Mouse (Mus musculus) adrenal gland, postnatal 14 days (tissue): ENCODE data around the gene Pnpla7. TPM values are rescaled to one million over a fixed set of nuclear protein-coding genes. Genes with fewer than 3 reads are reported as not detected.

Experiments
- DNase-seq: peaks from one replicate; pipeline ENCODE4 v3.0.0; 2021; ENCODE audit warnings: mixed read lengths
- long read RNA-seq, 2 experiments: library from polyadenylated mRNA; stranded (forward); transcript quantifications; one replicate each; pipeline ENCODE4 v2.0.0; 2021
- total RNA-seq: library from RNA; stranded (reverse); gene quantifications from 2 replicates; pipeline ENCODE4 v1.2.3, GENCODE M21; 2021

The Pnpla7 gene
- 34.2 and 38.3 TPM in 2 replicates for total RNA-seq
- long read RNA-seq, experiment 1, full-length matches to known transcripts, result 11 of 60 reads
- long read RNA-seq, experiment 1, partial matches to known transcripts, result 16 of 60 reads
- long read RNA-seq, experiment 1, other reads (novel, unspliced or antisense), result 33 of 60 reads
- long read RNA-seq, experiment 2, full-length matches to known transcripts, result 5 of 65 reads
- long read RNA-seq, experiment 2, partial matches to known transcripts, result 13 of 65 reads
- long read RNA-seq, experiment 2, other reads (novel, unspliced or antisense), result 47 of 65 reads

DNA sequence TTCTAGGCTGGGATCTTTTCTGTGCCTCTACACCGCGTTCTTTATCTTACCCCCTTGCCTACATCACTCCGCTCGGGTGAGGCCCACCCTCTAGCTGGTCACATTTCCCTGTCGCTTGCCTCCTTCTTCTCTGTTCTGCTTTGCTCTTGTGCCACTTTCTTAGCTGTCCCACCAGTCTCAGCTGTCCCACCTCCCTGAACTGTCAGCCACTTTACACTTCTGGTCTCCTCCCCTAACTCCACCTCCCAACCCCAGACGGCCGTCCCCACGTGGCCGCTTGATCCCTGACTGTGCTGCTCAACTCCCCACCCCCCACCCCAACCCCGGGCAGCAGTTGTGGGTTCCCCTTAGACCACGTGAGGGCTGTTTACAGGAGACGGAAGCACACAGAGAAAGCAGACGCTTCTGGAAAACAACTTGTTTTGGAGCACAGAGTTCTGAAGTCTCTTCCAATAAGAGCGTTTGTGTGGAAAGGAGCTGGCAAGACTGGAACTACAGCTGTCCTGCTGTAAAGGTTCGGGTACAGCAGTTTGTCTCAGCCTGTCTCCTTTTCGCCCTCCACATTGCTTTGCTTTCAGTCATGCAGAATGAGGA is at the start of gene Pnpla7:
Gene Pnpla7, plus strand, starts transcription at position 330 of the 594 bp plus-strand sequence.
- DNase-seq, result peak; percentile 92

DNA sequence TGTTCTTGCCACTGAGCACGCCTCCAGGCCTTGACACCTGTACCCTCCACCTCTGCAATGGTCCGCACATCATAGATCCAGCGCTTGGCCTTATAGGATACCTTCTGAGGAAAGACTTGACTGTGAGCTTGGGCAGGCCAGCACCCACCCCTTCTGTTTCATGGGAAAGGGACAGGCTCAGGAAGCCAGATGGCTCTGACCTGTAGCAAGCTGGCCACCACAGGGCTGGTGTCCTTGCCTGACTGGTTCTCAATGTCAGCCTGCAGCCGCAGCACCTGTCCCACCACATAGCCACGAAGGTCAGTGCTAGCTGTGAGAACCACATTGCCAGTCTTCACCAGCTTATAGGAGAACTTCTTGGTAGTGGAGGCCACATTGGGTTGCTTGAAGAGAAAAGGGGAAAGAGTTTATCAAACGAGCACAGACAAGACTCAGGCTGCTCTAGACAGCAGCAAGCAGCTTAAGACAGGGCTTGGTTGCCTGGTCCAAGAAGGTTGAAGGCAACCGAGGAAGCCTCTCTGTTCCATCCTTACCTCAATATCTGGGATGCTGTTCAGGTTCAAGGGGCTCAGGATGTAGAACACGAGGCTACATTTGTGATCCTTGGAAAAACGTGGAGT is 49.4 kb upstream of the Pnpla7 start:
- no peak for DNase-seq

DNA sequence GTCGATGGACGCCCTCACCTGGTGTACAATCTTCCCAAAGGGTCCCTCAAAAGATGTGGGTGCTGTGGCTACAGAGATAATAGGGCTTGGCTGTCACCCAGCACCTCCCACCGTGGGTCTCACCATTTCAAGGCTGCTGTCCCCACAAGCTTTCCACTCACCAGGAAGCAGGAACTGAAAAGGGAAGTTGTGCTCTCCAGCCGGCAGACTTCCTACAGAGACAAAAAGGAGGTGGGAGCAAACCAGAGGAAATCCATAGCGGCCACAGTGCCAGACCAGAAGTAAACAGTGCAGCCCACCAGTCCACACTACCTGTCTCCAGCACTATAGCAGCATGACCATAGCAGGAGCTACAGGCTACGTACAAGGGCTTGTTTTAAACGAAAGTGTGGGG is 48.9 kb upstream of the Pnpla7 start:
- no peak for DNase-seq

DNA sequence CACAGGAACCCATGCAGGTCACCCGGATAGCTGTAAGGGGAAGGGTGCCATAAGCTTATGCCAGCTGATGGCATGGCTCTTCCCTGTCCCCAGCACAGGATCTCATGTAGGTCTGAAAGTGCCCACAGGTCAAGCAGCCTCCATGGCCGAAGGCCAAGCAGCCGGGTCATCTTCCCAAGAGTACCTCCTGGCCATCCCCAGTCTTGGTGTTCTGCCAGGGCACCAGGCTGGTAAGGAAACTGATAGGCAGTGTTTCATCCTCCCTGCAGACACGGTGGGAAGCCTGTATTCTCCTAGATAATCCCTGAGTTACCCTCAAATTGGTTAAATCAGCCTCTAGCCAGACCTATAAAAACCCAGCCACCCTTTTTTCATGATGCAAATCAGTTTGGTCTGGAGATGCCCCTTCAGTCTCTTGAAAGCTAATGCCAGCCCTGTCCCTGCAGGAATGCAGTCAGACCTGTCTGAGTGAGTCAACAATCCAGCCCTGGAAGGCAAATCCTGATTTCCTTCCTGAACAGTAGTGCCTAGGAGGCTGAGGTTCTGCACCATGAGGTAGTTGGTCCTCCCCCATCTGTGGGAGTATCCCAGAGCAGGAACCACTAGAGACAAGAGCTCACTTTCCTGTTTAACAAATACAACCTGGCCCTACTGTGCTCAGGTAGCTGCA is 47.9 kb upstream of the Pnpla7 start:
- DNase-seq, result peak; percentile 53

DNA sequence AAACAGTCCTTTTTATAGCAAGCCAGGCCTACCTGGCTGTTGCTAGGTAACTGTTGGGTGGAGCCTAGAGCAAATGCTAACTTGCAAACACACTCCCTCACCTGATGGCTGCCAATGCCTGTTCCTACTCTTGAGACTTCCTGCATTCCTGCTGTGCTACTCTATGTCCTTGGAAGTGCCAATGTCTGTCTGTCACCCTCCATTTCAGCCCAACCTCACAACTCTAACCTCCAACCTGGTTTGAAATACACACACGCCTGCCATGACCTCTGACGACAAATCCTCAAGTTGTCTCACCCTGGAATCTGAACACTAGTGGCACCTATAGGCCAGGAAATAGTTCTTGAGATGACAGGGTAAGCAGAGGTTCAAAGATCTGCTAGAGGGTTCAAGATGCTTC is 46.7 kb upstream of the Pnpla7 start:
- no peak for DNase-seq

DNA sequence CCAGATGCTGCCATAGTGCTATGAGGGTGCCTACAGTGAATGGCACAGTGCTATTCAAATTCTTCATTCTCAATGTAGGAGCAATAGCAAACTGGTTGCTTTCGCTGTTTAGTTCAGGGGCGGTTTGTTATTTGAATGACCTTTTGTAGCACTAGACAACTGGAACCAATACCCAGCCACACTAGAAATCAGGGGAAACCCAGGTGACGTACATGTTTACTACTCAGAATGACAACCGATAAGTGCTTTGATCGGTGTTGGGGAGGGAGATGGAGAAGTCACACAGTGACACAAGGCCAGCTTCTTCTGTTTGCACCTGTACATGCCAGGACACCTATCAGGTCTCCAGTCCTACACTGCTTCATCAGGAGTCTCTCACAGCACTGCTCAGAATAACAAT is 46.2 kb upstream of the Pnpla7 start:
- DNase-seq, result no peak

DNA sequence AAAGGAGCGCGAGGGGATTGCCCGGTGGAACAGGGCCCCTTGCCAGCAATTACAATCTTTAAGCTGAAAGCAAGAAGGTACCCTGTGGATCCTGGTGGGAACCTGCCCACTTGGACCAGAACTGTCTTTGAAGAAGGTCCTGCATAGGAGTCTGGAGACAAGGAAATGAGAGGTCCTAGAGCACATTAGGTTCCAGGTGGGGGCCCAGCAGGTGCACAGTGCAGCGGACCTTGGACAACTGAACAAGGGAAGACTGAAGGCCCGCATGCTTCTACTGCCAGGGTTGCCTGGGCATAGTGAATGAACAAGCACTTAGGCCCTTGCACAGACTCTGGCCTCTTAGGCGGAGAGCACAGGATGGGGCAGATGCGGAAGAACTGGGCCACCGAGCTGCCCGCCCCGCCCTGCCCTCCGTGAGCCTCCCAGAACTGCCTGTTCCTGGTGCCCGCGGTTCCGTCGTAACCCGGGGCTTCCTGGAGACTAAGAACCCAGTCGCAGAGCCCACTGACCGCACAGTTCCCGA is 41.3 kb upstream of the Pnpla7 start:
- no peak for DNase-seq

DNA sequence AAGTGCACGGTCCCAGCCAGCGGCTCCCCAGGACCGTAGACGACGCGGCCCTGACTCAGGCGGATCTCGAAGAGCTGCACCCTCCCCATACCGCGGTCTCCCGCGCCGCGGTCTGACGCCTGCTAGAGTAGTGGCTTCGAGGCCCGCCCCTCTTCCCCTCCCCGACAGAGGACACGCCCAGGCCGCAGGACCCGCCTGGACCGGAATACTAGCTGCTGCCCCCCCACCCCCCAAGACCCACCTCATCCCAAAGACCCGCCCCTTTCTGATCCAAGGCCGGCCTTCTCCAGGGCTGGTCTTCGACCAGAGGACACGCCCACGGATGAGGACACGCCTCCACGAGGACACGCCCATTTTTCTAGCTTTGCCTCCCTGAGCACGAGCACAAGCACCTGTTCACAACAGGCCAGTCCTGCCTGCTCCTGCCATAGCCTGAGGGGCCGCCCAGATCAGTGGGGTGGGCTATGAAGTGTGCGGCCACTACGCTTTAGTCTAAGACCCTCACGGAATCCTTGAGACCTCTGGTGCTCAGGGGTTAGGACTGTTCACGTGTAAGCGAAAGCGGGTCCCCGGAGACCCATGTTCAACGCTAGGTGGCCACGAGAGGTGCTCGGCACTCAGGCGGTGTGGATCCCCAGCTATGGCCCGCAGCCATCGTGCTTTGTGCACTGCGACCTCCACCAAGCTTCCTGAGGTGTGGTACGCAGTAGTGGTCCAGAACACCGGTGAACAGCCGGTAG is 40.6 kb upstream of the Pnpla7 start, which contains the start of gene Arrdc1:
Gene Arrdc1, minus strand, starts transcription at position 196 of the 740 bp plus-strand sequence.
- peak; percentile 97 for DNase-seq

DNA sequence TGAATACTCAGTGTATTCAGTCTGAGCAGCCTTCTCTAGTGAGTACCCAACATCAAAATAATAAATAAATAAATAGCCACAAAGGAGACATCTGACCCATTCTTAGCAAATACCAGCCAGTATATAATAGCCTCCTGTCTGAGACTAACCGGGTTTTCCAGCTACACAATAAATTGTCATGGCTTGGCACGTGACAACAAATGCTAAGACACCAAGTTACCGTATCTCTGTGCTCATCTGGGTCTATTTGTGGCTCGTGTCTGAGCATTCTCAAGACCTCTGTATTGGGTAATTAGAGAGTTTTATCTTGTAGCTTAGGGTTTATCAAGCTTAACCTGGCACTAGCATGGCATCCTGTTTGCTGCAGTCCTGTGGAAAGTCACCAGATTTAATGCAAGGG is 33.7 kb upstream of the Pnpla7 start:
- DNase-seq, result no peak

DNA sequence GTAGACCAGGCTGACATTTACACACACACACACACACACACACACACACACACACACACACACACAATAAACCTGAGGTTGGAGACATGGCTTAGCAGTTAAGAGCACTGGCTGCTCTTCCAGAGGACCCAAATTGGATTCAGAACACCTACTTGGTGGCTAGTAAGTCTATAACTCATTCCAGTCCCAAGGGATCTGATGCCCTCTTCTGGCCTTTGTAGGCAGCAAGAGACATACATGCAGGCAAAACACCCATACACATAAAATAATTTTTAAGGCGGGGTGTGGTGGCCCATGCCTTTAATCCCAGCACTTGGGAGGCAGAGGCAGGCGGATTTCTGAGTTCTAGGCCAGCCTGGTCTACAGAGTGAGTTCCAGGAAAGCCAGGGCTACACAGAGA is 31.5 kb upstream of the Pnpla7 start:
- DNase-seq, result peak; percentile 47

DNA sequence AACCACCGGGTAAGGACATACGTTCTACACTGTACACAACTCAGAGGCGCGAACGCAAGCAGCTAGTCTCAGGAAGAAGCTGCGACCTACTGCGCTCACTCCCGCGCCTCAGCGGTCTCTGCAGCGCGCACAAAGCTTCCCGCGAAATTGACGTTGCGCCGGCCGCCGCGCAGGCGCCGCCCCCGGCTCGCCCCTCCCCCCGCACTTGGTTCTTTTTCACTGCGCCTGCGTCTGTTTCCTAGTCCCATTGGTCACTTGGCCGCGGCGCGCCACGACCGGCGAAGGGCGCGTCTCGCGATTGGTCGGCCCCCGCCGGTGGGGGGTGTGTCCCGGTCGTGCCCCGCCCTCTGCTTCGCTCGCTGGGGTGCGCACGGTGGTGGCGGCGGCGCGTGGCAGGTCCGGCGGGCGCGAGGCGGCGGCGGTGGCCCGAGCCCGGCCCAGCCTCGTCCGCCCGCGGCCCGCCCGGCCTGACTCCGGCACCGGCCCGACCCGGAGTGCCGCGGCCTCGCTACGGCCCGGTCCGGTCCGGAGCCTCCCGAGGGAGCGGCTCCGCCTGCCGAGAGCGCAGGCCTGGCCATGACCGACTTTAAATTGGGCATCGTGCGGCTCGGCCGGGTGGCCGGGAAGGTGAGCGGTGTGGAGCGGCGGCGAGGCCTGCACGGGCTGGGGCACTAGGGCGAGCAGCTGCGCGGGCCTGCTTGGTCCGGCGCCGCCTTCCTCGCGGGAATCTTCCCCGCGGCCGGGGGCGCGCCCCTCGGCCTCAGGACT is 26.2 kb upstream of the Pnpla7 start, which contains the start of gene Zmynd19:
Gene Zmynd19, plus strand, starts transcription at position 372 of the 768 bp plus-strand sequence.
- peak; percentile 99 for DNase-seq

DNA sequence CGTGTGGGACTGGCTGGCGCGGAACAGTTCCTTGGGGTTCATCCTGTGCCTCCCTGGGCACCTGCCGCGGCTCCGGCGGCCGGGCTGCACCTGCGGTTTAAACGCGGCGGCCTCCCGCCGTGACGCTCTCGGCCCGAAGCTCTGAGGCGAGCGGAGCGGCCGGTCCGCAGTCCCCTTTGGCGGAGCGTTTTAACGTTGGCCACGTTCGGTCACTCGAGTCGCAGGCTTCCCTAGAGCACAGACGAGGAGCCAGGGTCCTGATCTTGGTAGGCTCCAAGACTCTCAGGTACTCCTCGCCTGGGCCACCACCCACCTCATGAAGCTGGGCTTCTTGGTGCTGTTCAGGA is 25.7 kb upstream of the Pnpla7 start:
- DNase-seq, result no peak

DNA sequence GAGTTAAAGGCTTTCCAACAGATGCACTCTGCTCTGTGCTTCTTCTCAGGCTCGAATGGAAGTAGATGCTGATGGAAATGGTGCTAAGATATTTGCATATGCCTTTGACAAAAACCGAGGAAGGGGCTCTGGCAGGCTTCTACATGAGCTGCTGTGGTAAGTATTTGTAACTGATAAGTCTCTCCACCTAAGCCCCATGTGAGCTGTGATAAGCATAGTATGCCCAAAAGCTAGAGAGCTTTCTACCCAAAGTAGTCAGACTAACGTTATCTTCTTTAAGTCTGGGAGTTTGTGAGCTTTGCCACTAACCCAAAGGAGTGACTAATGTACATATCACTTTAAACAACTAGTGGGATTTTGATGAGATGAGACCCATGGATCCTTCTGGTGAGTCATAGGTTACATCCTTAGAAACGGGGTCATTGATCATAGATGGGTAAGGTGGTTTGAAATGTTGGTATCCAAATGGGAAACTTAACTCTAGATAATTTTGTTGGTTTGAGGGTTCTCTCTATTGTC is 23.2 kb upstream of the Pnpla7 start:
- DNase-seq, result no peak

DNA sequence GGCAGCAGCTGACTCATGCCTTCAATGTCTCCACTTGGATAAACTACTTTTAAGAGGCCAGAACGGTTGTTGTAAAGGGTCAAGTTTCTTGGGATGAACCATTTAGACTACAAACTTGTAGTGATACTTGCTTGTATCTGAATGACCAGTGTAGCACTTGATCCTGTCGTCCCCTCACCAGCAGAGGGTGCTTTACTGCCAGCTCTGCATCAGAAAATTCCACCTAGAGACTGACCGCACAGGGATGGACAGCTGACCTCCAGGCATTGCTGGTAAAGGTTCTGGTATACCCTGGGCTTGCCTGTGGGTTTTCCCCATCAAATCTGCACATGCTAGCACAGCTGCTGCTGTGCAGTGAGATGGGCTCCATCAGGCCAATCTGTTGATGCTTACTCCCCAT is 14.9 kb upstream of the Pnpla7 start:
- DNase-seq, result peak; percentile 66

DNA sequence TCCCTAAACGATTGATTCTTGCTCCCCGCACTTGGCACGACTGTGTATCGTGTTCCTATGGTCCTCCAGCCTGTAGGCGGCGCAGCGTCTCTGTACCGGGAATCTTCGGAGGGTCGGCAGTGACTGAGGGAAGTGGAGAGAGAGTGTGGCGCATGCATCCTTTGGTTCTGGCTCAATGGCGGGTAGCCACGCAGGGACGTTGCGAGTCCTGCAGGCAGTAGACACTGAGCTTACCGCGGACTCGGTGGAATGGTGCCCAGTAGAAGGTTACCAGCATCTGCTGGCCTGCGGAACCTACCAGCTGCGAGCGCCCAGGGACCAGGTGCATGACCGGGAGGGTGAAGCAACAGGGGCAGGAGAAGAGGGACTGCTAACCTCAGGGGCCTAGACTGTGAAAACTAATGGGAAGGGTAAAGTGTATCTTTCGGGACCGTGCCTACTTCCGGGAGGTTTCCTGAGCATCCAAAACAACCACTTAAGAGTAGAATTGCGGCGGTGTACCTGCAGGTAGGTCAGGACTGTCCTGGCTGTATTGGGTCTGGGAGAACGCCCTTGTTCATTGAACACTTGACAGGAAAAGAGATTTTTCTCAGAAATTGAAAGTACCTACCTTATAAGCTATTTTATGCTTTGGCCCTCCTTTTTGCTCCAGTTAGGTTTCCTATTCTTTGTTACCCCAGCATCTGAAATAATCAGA is 13.4 kb upstream of the Pnpla7 start, which contains the start of gene Dph7:
Gene Dph7, plus strand, starts transcription at position 97 of the 697 bp plus-strand sequence.
- peak; percentile 93 for DNase-seq

DNA sequence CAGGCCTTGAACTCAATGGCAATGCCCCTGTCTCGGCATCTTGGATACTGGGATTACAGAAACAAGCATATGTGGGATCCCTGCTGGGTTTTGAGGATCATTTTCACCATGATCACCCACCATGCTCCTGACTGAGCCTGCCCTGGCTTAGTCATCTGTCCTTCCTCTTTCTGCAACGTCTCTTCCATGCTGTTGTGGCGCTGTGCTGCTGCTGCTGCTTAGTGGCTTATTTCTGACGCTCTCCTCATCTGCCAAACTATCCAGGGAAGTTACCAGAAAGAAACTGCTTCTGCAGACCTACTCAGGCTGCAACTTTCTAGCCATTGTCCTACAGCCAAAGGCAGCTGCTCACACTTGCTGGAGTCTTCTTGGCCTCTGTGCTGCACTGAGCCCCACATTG is 5.4 kb upstream of the Pnpla7 start:
- DNase-seq, result no peak

DNA sequence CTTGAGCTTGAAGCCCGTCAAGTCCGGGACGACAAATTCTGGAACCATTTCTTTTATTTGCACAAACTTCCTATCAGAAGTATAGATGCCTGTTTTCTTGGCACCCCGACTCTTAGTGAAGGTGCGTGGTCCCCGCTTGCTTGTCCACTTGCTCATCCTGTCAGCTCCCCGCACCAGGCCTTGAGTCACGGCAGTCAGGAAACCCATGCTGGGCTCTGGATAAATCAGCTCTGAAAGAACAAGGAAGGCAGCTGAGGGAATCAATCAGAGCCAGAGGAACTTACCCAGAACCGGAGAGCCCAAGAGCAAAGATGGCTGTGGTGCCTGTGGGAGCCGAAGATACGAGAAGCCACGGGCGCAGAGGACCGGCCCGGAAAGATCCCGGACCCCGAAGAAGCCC is 1.4 kb upstream of the Pnpla7 start:
- DNase-seq, result peak; percentile 44

DNA sequence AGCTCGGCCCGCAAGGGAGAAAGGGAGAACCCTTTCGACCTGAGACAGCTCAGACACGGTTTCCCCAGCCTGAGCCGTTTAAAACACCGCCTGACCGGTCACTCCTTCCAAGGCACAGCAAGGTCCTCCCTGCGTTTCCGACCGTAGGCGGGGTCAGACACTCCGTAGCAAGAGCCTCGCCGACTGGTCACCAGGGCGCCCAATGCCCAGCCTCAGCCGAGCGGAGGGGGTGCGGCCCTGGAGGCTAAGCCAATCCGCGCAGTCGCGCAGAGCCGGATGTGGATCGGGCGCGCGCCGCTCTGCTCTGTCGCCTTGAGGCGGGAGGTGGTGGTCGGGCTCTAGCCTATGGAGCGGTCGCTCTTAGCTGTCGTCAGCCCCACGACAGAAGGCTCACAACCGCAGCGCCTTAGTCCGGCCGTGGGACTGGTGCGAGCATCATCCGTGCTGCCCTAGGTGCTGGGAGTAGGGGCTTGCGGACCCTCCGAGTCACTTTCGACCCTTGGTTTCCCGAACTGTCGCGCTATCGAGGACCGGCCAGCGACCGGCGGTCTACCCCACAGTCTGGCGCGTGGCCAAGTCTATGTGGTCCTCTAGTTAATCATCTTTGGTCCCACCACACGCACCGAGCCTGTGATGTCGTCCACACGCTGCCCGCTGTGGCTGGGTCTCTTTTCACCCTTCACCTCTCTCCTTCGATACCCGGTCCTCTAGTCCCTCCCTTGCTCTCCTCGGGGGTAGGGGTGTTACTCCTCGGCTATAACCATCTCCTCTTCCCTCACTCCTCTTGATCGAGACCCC is 728 bp upstream of the Pnpla7 start, which contains the start of gene Mrpl41:
Gene Mrpl41, minus strand, starts transcription at position 193 of the 798 bp plus-strand sequence.
- peak; percentile 99 for DNase-seq

DNA sequence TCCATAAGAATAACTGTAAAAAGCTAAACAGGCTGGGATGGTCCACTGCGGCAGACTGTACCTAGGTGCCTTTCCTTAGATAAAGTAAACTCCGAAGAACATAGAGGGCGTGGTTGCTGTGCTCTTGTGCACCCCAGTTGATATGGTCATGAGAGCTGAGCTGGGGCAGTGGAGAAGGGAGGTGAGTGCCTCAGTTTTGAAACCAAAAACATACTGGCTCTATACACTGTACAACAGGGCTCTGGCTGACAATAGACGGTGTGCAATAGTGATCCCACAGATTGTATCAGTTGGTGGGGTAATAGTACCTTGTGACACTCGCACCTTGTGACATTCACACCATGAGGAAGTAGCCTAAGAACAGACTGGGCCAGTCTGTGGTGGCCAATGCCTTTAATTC is 1.1 kb downstream of the Pnpla7 start:
- DNase-seq, result no peak
